Mouse (Mus musculus): Measurements from ENCODE around the gene Mylk. TPM values are rescaled to one million over a fixed set of nuclear protein-coding genes. Genes with fewer than 3 reads are reported as not detected.
A peak's percentile ranks its signal among the peaks of the same experiment; 100 is the strongest.

The Mylk gene
- polyA plus RNA-seq, 1 experiment from 2014 or later = 5.5 TPM

- Histone ChIP-seq H3K9me3 (replicated peaks) (no peaks in the 10 kb centered on the region), H3K4me2 (replicated peaks) (no peak overlapping the region), H3K36me3 (peaks cover 12% of the 10 kb centered on the region), H3K27ac (no peak overlapping the region), H3K4me1 (0 out of 2 replicates have a peak, but pooled peaks cover 4% of the 10 kb centered on the region), H3K9ac (no peak overlapping the region), H3K4me3 (no peak overlapping the region), H3K27me3 (peaks cover 15% of the 10 kb centered on the region)
- 81% methylated on average over 5 of the region's 5 CpGs for WGBS
- ATAC-seq (ENCODE audit: low FRiP score) = no peak
Observed at GRCm38 (mm10) chr16:35024300-35024699, 279.3 kb downstream of the Mylk start.

GRCm38 (mm10) chr16:35025347-35025746 is 280.3 kb downstream of the Mylk start:
- Histone ChIP-seq H3K4me3 (no peak overlapping the region), H3K27me3 (peaks cover 7% of the 10 kb centered on the region; the same call in 1 of the 2 replicates), H3K4me2 (replicated peaks) (no peak overlapping the region), H3K4me1 (0 out of 2 replicates have a peak, but pooled peaks cover 4% of the 10 kb centered on the region), H3K27ac (no peak overlapping the region), H3K36me3 (peaks cover 14% of the 10 kb centered on the region), H3K9ac (no peak overlapping the region), H3K9me3 (replicated peaks) (no peaks in the 10 kb centered on the region)
- ATAC-seq (ENCODE audit: low FRiP score) = no peak
- 95% methylated on average over 4 of the region's 4 CpGs for WGBS

- H3K9ac ChIP-seq = no peak overlapping the region
- no peaks in the 10 kb centered on the region for H3K27me3 ChIP-seq
- peaks cover 6% of the 10 kb centered on the region for H3K4me1 ChIP-seq
- 92% methylated on average over 3 of the region's 3 CpGs for WGBS
- no peaks in the 10 kb centered on the region for H3K9me3 ChIP-seq (replicated peaks)
- H3K4me2 ChIP-seq (replicated peaks) = no peak overlapping the region
- no peak for ATAC-seq (ENCODE audit: low FRiP score)
- H3K36me3 ChIP-seq = peaks cover 22% of the 10 kb centered on the region; the same call in 1 of the 2 replicates
- no peak overlapping the region for H3K4me3 ChIP-seq
- no peak overlapping the region for H3K27ac ChIP-seq
Observed at GRCm38 (mm10) chr16:35033241-35033640, 288.2 kb downstream of the Mylk start.

GRCm38 (mm10) chr16:35033809-35034577 is 289.0 kb downstream of the Mylk start:
- 78% methylated on average over 8 of the region's 8 CpGs for WGBS

GRCm38 (mm10) chr16:35034971-35035370 is 290.0 kb downstream of the Mylk start:
- Histone ChIP-seq H3K27me3 (no peaks in the 10 kb centered on the region), H3K9me3 (replicated peaks) (no peaks in the 10 kb centered on the region), H3K27ac (no peak overlapping the region), H3K4me2 (replicated peaks) (no peak overlapping the region), H3K4me1 (peaks cover 9% of the 10 kb centered on the region), H3K9ac (no peak overlapping the region), H3K4me3 (no peak overlapping the region), H3K36me3 (peaks cover 16% of the 10 kb centered on the region; the same call in 1 of the 2 replicates)
- WGBS = 89% methylated on average over 5 of the region's 5 CpGs
- no peak for ATAC-seq (ENCODE audit: low FRiP score)

More at GRCm38 (mm10) chr16:35033809-35034577, 289.0 kb downstream of the Mylk start:
- Histone ChIP-seq H3K4me2 (replicated peaks) (no peak overlapping the region), H3K9me3 (replicated peaks) (no peaks in the 10 kb centered on the region), H3K27ac (no peak overlapping the region), H3K4me1 (peaks cover 8% of the 10 kb centered on the region), H3K4me3 (no peak overlapping the region), H3K27me3 (no peaks in the 10 kb centered on the region), H3K9ac (no peak overlapping the region), H3K36me3 (peaks cover 15% of the 10 kb centered on the region; the same call in 1 of the 2 replicates)
- no peak for ATAC-seq (ENCODE audit: low FRiP score)

- no peak overlapping the region for H3K4me2 ChIP-seq (replicated peaks)
- ATAC-seq (ENCODE audit: low FRiP score) = no peak
- H3K9ac ChIP-seq = no peak overlapping the region
- WGBS = 84% methylated on average over 5 of the region's 5 CpGs
- no peaks in the 10 kb centered on the region for H3K27me3 ChIP-seq
- H3K36me3 ChIP-seq = peaks cover 14% of the 10 kb centered on the region
- peaks cover 12% of the 10 kb centered on the region for H3K4me1 ChIP-seq
- H3K4me3 ChIP-seq = no peak overlapping the region
- no peak overlapping the region for H3K27ac ChIP-seq
- H3K9me3 ChIP-seq (replicated peaks) = no peaks in the 10 kb centered on the region
Observed at GRCm38 (mm10) chr16:35036754-35037153, 291.7 kb downstream of the Mylk start.

GRCm38 (mm10) chr16:35038343-35039057 is 293.5 kb downstream of the Mylk start:
- peaks cover 11% of the 10 kb centered on the region for H3K36me3 ChIP-seq
- WGBS = 24% methylated on average over 4 of the region's 4 CpGs
- ATAC-seq (ENCODE audit: low FRiP score) = no peak
- H3K4me1 ChIP-seq = peaks cover 12% of the 10 kb centered on the region
- H3K9ac ChIP-seq = no peak overlapping the region
- H3K9me3 ChIP-seq (replicated peaks) = no peaks in the 10 kb centered on the region
- no peak overlapping the region for H3K4me2 ChIP-seq (replicated peaks)
- no peak overlapping the region for H3K4me3 ChIP-seq
- H3K27me3 ChIP-seq = no peaks in the 10 kb centered on the region
- H3K27ac ChIP-seq = peak overlapping the region; percentile 12; the same call in 1 of the 2 replicates

GRCm38 (mm10) chr16:35040154-35040553 is 295.1 kb downstream of the Mylk start:
- ATAC-seq (ENCODE audit: low FRiP score) = no peak
- H3K4me3 ChIP-seq = no peak overlapping the region
- H3K36me3 ChIP-seq = peaks cover 11% of the 10 kb centered on the region
- H3K27me3 ChIP-seq = no peaks in the 10 kb centered on the region
- H3K9ac ChIP-seq = no peak overlapping the region
- no peak overlapping the region for H3K4me2 ChIP-seq (replicated peaks)
- peaks cover 12% of the 10 kb centered on the region for H3K4me1 ChIP-seq
- 54% methylated on average over 1 of the region's 1 CpGs for WGBS
- no peak overlapping the region for H3K27ac ChIP-seq
- H3K9me3 ChIP-seq (replicated peaks) = no peaks in the 10 kb centered on the region

- no peak overlapping the region for H3K27ac ChIP-seq
Observed at GRCm38 (mm10) chr16:35041001-35041400, 296.0 kb downstream of the Mylk start.

GRCm38 (mm10) chr16:35046081-35046775 is 301.2 kb downstream of the Mylk start:
- H3K4me2 ChIP-seq (replicated peaks) = no peak overlapping the region
- no peak overlapping the region for H3K9ac ChIP-seq
- H3K27ac ChIP-seq = no peak overlapping the region
- peaks cover 6% of the 10 kb centered on the region for H3K4me1 ChIP-seq
- WGBS = 85% methylated on average over 6 of the region's 6 CpGs
- ATAC-seq (ENCODE audit: low FRiP score) = no peak
- peaks cover 6% of the 10 kb centered on the region; the same call in 1 of the 2 replicates for H3K36me3 ChIP-seq
- no peak overlapping the region for H3K4me3 ChIP-seq
- H3K9me3 ChIP-seq (replicated peaks) = no peaks in the 10 kb centered on the region
- no peaks in the 10 kb centered on the region for H3K27me3 ChIP-seq

More at GRCm38 (mm10) chr16:35041001-35041400, 296.0 kb downstream of the Mylk start:
- H3K4me3 ChIP-seq = no peak overlapping the region
- WGBS = 90% methylated on average over 7 of the region's 7 CpGs
- peaks cover 11% of the 10 kb centered on the region for H3K36me3 ChIP-seq
- H3K27me3 ChIP-seq = no peaks in the 10 kb centered on the region
- peaks cover 12% of the 10 kb centered on the region for H3K4me1 ChIP-seq
- H3K4me2 ChIP-seq (replicated peaks) = no peak overlapping the region
- no peaks in the 10 kb centered on the region for H3K9me3 ChIP-seq (replicated peaks)
- ATAC-seq (ENCODE audit: low FRiP score) = no peak
- no peak overlapping the region for H3K9ac ChIP-seq

GRCm38 (mm10) chr16:35047272-35047969 is 302.4 kb downstream of the Mylk start:
- 96% methylated on average over 6 of the region's 6 CpGs for WGBS
- no peak for ATAC-seq (ENCODE audit: low FRiP score)
- Histone ChIP-seq H3K4me2 (replicated peaks) (no peak overlapping the region), H3K36me3 (peaks cover 6% of the 10 kb centered on the region; the same call in 1 of the 2 replicates), H3K4me1 (peaks cover 9% of the 10 kb centered on the region), H3K27me3 (no peaks in the 10 kb centered on the region), H3K27ac (no peak overlapping the region), H3K4me3 (no peak overlapping the region), H3K9me3 (replicated peaks) (no peaks in the 10 kb centered on the region), H3K9ac (no peak overlapping the region)
